Mouse (Mus musculus) embryonic fibroblast, embryonic 13.5 days (primary cell): ENCODE measurements around the gene Eif2s2. TPM values are rescaled to one million over a fixed set of nuclear protein-coding genes. Genes with fewer than 3 reads are reported as not detected.

Source experiments
- H3K27ac ChIP-seq: 2 replicates; pipeline ENCODE4 v1.5.1; 2012; ENCODE audit warnings: low read length, control low read depth, inconsistent platforms; ENCODE audit not compliant: insufficient read depth
- H3K4me1 ChIP-seq: 2 replicates; pipeline ENCODE4 v1.6.1; 2011; ENCODE audit warnings: low read length; ENCODE audit not compliant: control insufficient read depth, insufficient read depth
- H3K4me3 ChIP-seq: 2 replicates; pipeline ENCODE4 v1.5.1; 2011; ENCODE audit warnings: mild to moderate bottlenecking, control low read depth, low read length; ENCODE audit not compliant: insufficient read depth
- CTCF ChIP-seq: IDR thresholded peaks from 2 replicates; pipeline ENCODE4 v1.5.1; 2011; ENCODE audit warnings: mild to moderate bottlenecking, control low read depth, low read length, moderate library complexity, borderline replicate concordance; ENCODE audit not compliant: insufficient read depth
- POLR2A ChIP-seq: IDR thresholded peaks from 2 replicates; pipeline ENCODE4 v1.6.1; 2011; ENCODE audit warnings: low read depth, mild to moderate bottlenecking, control low read depth, low read length, moderate library complexity
- polyA plus RNA-seq: library from polyadenylated mRNA; stranded (reverse); fragments of >200 nt; gene quantifications from 2 replicates; pipeline ENCODE4 v1.2.4, GENCODE M21; 2011; ENCODE audit warnings: low read depth; ENCODE audit not compliant: missing spikeins, insufficient read length

The Eif2s2 gene
- polyA plus RNA-seq, 1 experiment: 219 TPM

DNA sequence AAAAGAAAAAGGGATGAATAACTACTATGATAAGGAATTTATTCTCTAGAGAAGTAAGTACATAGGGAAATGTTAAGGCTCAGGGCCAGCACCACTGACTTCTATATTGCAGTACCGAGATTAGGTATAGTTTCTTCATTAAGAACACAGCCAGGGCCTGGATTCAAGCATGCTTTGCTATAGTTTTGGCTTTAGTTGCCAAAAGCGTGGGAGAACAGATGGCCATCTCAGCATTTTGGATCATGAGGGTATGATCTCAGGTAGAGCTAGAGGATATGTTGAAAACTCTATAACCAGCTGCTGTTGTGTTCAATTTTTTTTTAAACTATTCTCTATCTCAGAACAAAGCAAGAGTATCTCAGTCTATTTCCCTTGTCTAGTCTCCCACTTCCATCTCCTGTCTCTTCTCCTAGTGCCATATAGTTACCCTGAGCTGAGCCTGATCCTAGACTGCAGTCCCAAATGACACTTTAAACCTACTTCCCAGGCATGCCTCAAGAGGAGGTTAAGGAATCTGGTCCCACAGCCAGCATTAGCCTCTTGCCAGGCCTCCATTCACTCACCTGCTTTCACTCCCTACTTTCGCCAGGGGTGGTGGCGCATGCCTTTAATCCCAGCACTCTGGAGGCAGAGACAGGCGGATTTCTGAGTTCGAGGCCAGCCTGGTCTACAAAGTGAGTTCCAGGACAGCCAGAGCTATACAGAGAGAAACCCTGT is 58.4 kb downstream of the Eif2s2 start:
- no peak for TF ChIP-seq POLR2A
- no peak for TF ChIP-seq CTCF
- Histone ChIP-seq H3K27ac (no peak overlapping the region), H3K4me1 (no peaks in the 10 kb centered on the region), H3K4me3 (no peak overlapping the region)

- Histone ChIP-seq H3K4me3 (no peak overlapping the region), H3K4me1 (no peaks in the 10 kb centered on the region), H3K27ac (no peak overlapping the region)
- TF ChIP-seq CTCF (no peak), POLR2A (no peak)
These were observed 60.3 kb downstream of the Eif2s2 start for GRCm38 (mm10) chr2:154832471-154832870.

- TF ChIP-seq CTCF: no peak
- no peak for TF ChIP-seq POLR2A
- H3K4me3 ChIP-seq: no peak overlapping the region
- no peak overlapping the region for H3K27ac ChIP-seq
- H3K4me1 ChIP-seq: no peaks in the 10 kb centered on the region
These were observed 65.2 kb downstream of the Eif2s2 start for GRCm38 (mm10) chr2:154827521-154827920.

GRCm38 (mm10) chr2:154826054-154826538 is 66.6 kb downstream of the Eif2s2 start:
- Histone ChIP-seq H3K4me3 (no peak overlapping the region), H3K27ac (no peak overlapping the region), H3K4me1 (peaks cover 4% of the 10 kb centered on the region)
- no peak for TF ChIP-seq POLR2A

Other genes with a start within 250 kb of the Eif2s2 start
- 150 and 153 TPM in 2 replicates for gene Chmp4b, start 241.2 kb downstream of the Eif2s2 start, polyA plus RNA-seq
- not detected in 2 replicates for gene Gm14214, start 122.9 kb downstream of the Eif2s2 start, polyA plus RNA-seq
- 137 and 168 TPM in 2 replicates for gene Raly, start 101.8 kb downstream of the Eif2s2 start, polyA plus RNA-seq
- not detected in 2 replicates for gene a, start 101.5 kb downstream of the Eif2s2 start, polyA plus RNA-seq
- 0.21 TPM in 1 of 2 replicates, not detected in the other for gene Gm14226, start 125.3 kb upstream of the Eif2s2 start, polyA plus RNA-seq
- 52.0 and 52.2 TPM in 2 replicates for gene Ahcy, start 181.6 kb upstream of the Eif2s2 start, polyA plus RNA-seq
- gene Itch, start 240.6 kb upstream of the Eif2s2 start, polyA plus RNA-seq: 62.4 and 73.3 TPM in 2 replicates